Mouse (Mus musculus): ENCODE measurements around the gene Gtpbp1. TPM values are rescaled to one million over a fixed set of nuclear protein-coding genes. Genes with fewer than 3 reads are reported as not detected.
A peak's percentile ranks its signal among the peaks of the same experiment; 100 is the strongest.

Gtpbp1 gene
- total and polyA plus RNA-seq, 3 experiments: 25.3 to 45.3 (median 34.2) TPM

- H3K9me3 ChIP-seq (replicated peaks; ENCODE audit: low read length): peaks cover 7% of the 10 kb centered on the region
- peaks cover 3 to 11% of the 10 kb centered on the region in 2 experiments; a peak in 3 of 4 replicates for H3K4me1 ChIP-seq (ENCODE audit: control insufficient read depth in 1 of 2, insufficient read depth in 2 of 2)
- H3K9ac ChIP-seq (ENCODE audit: insufficient read depth, low read depth): peak overlapping the region; percentile 50; the same call in 1 of the 2 replicates
- H3K27me3 ChIP-seq (replicated peaks): no peaks in the 10 kb centered on the region
- dilution Hi-C loops (cut with MboI; ENCODE audit: extremely low pct_ligation_motif_present, extremely low pct_unique_long_range_greater_than_20kb, low sequenced_read_pairs) (no loop called here), in situ Hi-C loops (cut with MboI; ENCODE audit: low pct_ligation_motif_present, low pct_unique_long_range_greater_than_20kb, low sequenced_read_pairs) (no loop called here)
- TF ChIP-seq SIN3A (IDR thresholded peaks at IDR 0.05; ENCODE audit: low read length) (no peak), CHD2 (IDR thresholded peaks at IDR 0.05; ENCODE audit: low read length) (no peak), MAZ (IDR thresholded peaks at IDR 0.05; ENCODE audit: low read depth, low read length) (no peak), RCOR1 (conservative IDR thresholded peaks at IDR 0.05; ENCODE audit: low read depth, low read length) (no peak), RAD21 (IDR thresholded peaks at IDR 0.05; ENCODE audit: low read depth, low read length) (peak; percentile 54), ETS1 (conservative IDR thresholded peaks at IDR 0.05; ENCODE audit: low read depth, low read length) (no peak), CTCF (conservative IDR thresholded peaks at IDR 0.05 in 1 of 2, IDR thresholded peaks at IDR 0.05 in 1 of 2; ENCODE audit: low read depth in 2 of 2, low read length in 2 of 2) (peak; percentile 39 to 75; a peak in 3 of 4 replicates), SMC3 (IDR thresholded peaks at IDR 0.05; ENCODE audit: low read depth, low read length) (peak; percentile 29)
- H3K4me2 ChIP-seq (ENCODE audit: insufficient read depth, low read depth, poor library complexity, severe bottlenecking): peak overlapping the region; percentile 74
- peaks cover 4 to 11% of the 10 kb centered on the region in 2 experiments for H3K36me3 ChIP-seq (replicated peaks in 1 of 2; ENCODE audit: control insufficient read depth in 1 of 2, insufficient read depth in 1 of 2, low read length in 1 of 2)
- no peaks in the 10 kb centered on the region for H3K79me2 ChIP-seq (replicated peaks; ENCODE audit: control insufficient read depth, extremely low read depth, insufficient read depth, poor library complexity, severe bottlenecking)
- H3K4me3 ChIP-seq (replicated peaks in 1 of 3; ENCODE audit: low read depth in 2 of 3, low read length in 2 of 3, poor library complexity in 1 of 3): peak overlapping the region; percentile 67 to 87 (median 78)
- H3K27ac ChIP-seq (ENCODE audit: insufficient read depth, low read depth): no peak overlapping the region
- DNase-seq (ENCODE audit: extremely low read depth): peak; percentile 88
These were observed 32.7 kb upstream of the Gtpbp1 start for GRCm38 (mm10) chr15:79657837-79658530.

DNA sequence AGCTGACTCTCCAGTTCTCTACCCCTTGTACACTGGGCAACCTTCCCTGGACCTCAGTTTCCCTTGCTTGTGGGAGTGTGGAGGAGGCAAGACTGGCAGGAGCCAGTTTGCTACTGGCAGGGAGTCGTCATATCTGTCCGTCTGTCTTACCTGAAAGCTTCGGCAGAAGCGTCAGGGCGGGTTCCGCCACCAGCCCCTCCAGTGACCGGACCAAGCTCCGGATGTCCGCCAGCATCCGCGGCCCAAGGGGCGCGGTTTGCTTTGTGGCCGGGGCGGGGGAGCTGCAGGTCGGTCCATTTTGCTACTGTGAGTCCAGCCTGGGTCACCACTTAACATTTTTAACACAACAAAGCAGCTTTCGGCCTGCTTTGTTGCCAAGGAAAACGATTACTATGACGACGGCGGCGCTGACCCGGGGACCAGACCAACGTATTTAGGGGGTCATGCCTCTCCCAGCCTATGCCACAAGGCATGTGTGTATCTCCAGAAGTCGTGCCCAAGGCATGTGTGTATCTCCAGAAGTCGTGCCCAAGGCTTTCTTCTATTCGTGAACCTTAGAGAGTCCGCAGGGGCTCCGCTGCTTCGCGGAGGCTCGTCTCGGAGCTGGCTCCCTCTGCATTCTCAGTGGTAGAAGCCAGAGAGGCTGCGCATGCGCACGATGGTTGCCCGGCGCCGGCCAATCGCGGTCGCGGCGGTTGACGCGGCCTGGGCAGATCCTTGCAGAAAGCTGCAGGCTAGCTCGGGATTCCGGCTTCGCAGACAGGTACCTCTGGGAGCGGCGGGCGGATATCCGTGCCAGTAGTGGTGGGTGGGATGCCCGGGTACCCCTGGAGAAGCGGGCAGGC, 31.9 kb upstream of the Gtpbp1 start, which contains the start of the genes Fam227a and Cby1:
Gene Fam227a, minus strand, starts transcription at position 426 of the 845 bp plus-strand sequence.
Gene Cby1, plus strand, starts transcription at position 669 of the 845 bp plus-strand sequence.
- H3K4me2 ChIP-seq (ENCODE audit: insufficient read depth, low read depth, poor library complexity, severe bottlenecking): peak within 1 kb of the TSS; percentile 86
- H3K9ac ChIP-seq (ENCODE audit: insufficient read depth, low read depth): peak within 1 kb of the TSS; percentile 50
- H3K4me1 ChIP-seq (ENCODE audit: control insufficient read depth in 1 of 2, insufficient read depth in 2 of 2): peaks cover under 1 to 11% of the 10 kb centered on the region in 2 experiments; a peak in 3 of 4 replicates
- dilution Hi-C loops (cut with MboI; ENCODE audit: extremely low pct_ligation_motif_present, extremely low pct_unique_long_range_greater_than_20kb, low sequenced_read_pairs) (no loop called here), in situ Hi-C loops (cut with MboI; ENCODE audit: low pct_ligation_motif_present, low pct_unique_long_range_greater_than_20kb, low sequenced_read_pairs) (no loop called here)
- H3K27me3 ChIP-seq (replicated peaks): no peaks in the 10 kb centered on the region
- peaks cover 7% of the 10 kb centered on the region for H3K9me3 ChIP-seq (replicated peaks; ENCODE audit: low read length)
- H3K79me2 ChIP-seq (replicated peaks; ENCODE audit: control insufficient read depth, extremely low read depth, insufficient read depth, poor library complexity, severe bottlenecking): no peaks in the 10 kb centered on the region
- peaks cover 5 to 16% of the 10 kb centered on the region in 2 experiments for H3K36me3 ChIP-seq (replicated peaks in 1 of 2; ENCODE audit: control insufficient read depth in 1 of 2, insufficient read depth in 1 of 2, low read length in 1 of 2)
- peak within 1 kb of the TSS; percentile 48; the same call in 1 of the 2 replicates for H3K27ac ChIP-seq (ENCODE audit: insufficient read depth, low read depth)
- DNase-seq (ENCODE audit: extremely low read depth): peak; percentile 87
- peak within 1 kb of the TSS; percentile 67 to 87 (median 78) for H3K4me3 ChIP-seq (replicated peaks in 1 of 3; ENCODE audit: low read depth in 2 of 3, low read length in 2 of 3, poor library complexity in 1 of 3)
- TF ChIP-seq POLR2A (IDR thresholded peaks at IDR 0.05; ENCODE audit: low read depth, low read length) (peak; percentile 75; the same call in 1 of the 2 replicates), ETS1 (conservative IDR thresholded peaks at IDR 0.05; ENCODE audit: low read depth, low read length) (no peak), JUN (IDR thresholded peaks at IDR 0.05; ENCODE audit: insufficient read depth, low read depth, low read length) (no peak), SMC3 (IDR thresholded peaks at IDR 0.05; ENCODE audit: low read depth, low read length) (no peak), MAZ (IDR thresholded peaks at IDR 0.05; ENCODE audit: low read depth, low read length) (no peak), NRF1 (IDR thresholded peaks at IDR 0.05; ENCODE audit: low read depth, low read length) (peak; percentile 100), IRF4 (IDR thresholded peaks at IDR 0.05; ENCODE audit: low read depth, low read length) (no peak), TBP (conservative IDR thresholded peaks at IDR 0.05; ENCODE audit: low read depth, low read length) (0 out of 2 replicates have a peak, but pooled peaks have one; percentile 14), RAD21 (IDR thresholded peaks at IDR 0.05; ENCODE audit: low read depth, low read length) (no peak), TCF12 (IDR thresholded peaks at IDR 0.05; ENCODE audit: low read depth, low read length) (peak; percentile 77), CHD1 (IDR thresholded peaks at IDR 0.05; ENCODE audit: low read depth, low read length) (peak; percentile 99), PAX5 (IDR thresholded peaks at IDR 0.05; ENCODE audit: low read length) (no peak), MXI1 (IDR thresholded peaks at IDR 0.05; ENCODE audit: low read depth, low read length) (peak; percentile 72; the same call in 1 of the 2 replicates), EP300 (IDR thresholded peaks at IDR 0.05; ENCODE audit: low read length) (no peak), SIN3A (IDR thresholded peaks at IDR 0.05; ENCODE audit: low read length) (peak; percentile 95), CTCF (conservative IDR thresholded peaks at IDR 0.05 in 1 of 2, IDR thresholded peaks at IDR 0.05 in 1 of 2; ENCODE audit: low read depth in 2 of 2, low read length in 2 of 2) (no peak), POLR2AphosphoS2 (IDR thresholded peaks at IDR 0.05; ENCODE audit: low read depth, low read length) (no peak), KAT2A (IDR thresholded peaks at IDR 0.05; ENCODE audit: insufficient replicate concordance, low read length) (no peak), ZMIZ1 (IDR thresholded peaks at IDR 0.05; ENCODE audit: low read depth, low read length) (peak; percentile 53; the same call in 1 of the 2 replicates), E2F4 (IDR thresholded peaks at IDR 0.05; ENCODE audit: insufficient replicate concordance, low read depth, low read length) (no peak), USF1 (IDR thresholded peaks at IDR 0.05; ENCODE audit: low read depth, low read length) (no peak), ZNF384 (IDR thresholded peaks at IDR 0.05; ENCODE audit: low read depth, low read length) (no peak), ELF1 (IDR thresholded peaks at IDR 0.05; ENCODE audit: low read depth, low read length) (0 out of 2 replicates have a peak, but pooled peaks have one; percentile 13), CHD2 (IDR thresholded peaks at IDR 0.05; ENCODE audit: low read length) (no peak), ZKSCAN1 (IDR thresholded peaks at IDR 0.05; ENCODE audit: borderline replicate concordance, low read depth, low read length) (no peak), MAFK (IDR thresholded peaks at IDR 0.05; ENCODE audit: insufficient replicate concordance, low read length) (no peak)

Data from CH12.LX (cell line).